Comparison of ENCODE assay signal across 9 mouse cellular contexts in genomic region chr11:94564437-94565150, GRCm38 (mm10). TPM values are rescaled to one million over a fixed set of nuclear protein-coding genes. Genes with fewer than 3 reads are reported as not detected.
DNase-seq lines count a peak whose midpoint lies in the region; ATAC-seq lines count a peak whose summit lies in the region.
"Had no signal": no experiment of that assay in that cellular context is flagged by ENCODE, and none has a peak within 500 bp of the region (broad histone marks: within the 10 kb centered on the region; RNA-seq: fewer than 3 reads in every experiment).

Chad (plus strand) TSS chr11:94565047.

- 3% methylated on average over 35 of the region's 35 CpGs for WGBS in embryonic facial prominence, embryonic 12.5 days

- H3K9me3 ChIP-seq in embryonic facial prominence, embryonic 12.5 days: no peaks in the 10 kb centered on the region

- ATAC-seq in embryonic facial prominence, embryonic 12.5 days (ENCODE audit: insufficient number of reproducible peaks, insufficient read depth, low FRiP score, low TSS enrichment): no peak
- no peak for ATAC-seq in erythroblast, adult 5-6 weeks (replicated peaks; ENCODE audit: low FRiP score, poor library complexity, severe bottlenecking)
- ATAC-seq: Patski had no signal

- H3K9ac ChIP-seq in embryonic facial prominence, embryonic 12.5 days: peak within 1 kb of the TSS; percentile 27; the same call in 1 of the 2 replicates

- H3K4me3 ChIP-seq in embryonic facial prominence, embryonic 12.5 days: peak within 1 kb of the TSS; percentile 27

- H3K4me1 ChIP-seq in embryonic facial prominence, embryonic 12.5 days: peaks cover 16% of the 10 kb centered on the region

- H3K27ac ChIP-seq in embryonic facial prominence, embryonic 12.5 days: no peak within 1 kb of the TSS

- intact Hi-C loops in heart, postnatal 10 days (cut with DNase I): no loop called here

- H3K4me2 ChIP-seq in embryonic facial prominence, embryonic 12.5 days (replicated peaks): peak within 1 kb of the TSS; percentile 42

- H3K36me3 ChIP-seq in embryonic facial prominence, embryonic 12.5 days: peaks cover 9% of the 10 kb centered on the region

- peaks cover 32% of the 10 kb centered on the region for H3K27me3 ChIP-seq in embryonic facial prominence, embryonic 12.5 days
- H3K27me3 ChIP-seq: Patski had no signal

- DNase-seq in ovary, postnatal 36 days (ENCODE audit: low spot score): peak; percentile 59
- DNase-seq in ovary, adult 18-20 months (ENCODE audit: low spot score): no peak
- DNase-seq in heart, postnatal 10 days: peak; percentile 51 to 69
- peak; percentile 69 for DNase-seq in kidney, postnatal 14 days
- peak; percentile 78 to 81 for DNase-seq in lung, postnatal 4 days
- DNase-seq in spleen, postnatal 10 days (ENCODE audit: low spot score in 2 of 2): peak; percentile 27 to 65

RNA-seq across cellular contexts. Expression of gene Chad, which starts in this region (rescaled TPM):
- polyA plus RNA-seq in embryonic facial prominence, embryonic 12.5 days (2016; fragmentation: Nextera tagmentation; extraction: Ambion mirVana): 2.0 and 3.6 TPM in 2 replicates
- total RNA-seq in heart, postnatal 10 days (2021): under 1 TPM; 0.74 TPM
- total RNA-seq in erythroblast, adult 5-6 weeks (2015; ENCODE audit: low replicate concordance): not detected in 2 replicates
- total RNA-seq in erythroblast, adult 5-6 weeks (2017; ENCODE audit: low replicate concordance): not detected in 2 replicates

Comparison
In these comparisons a context has a peak if more than half of its experiments do, and no peak if none do; other contexts are left out.
1. Peak in DNase-seq in heart, postnatal 10 days; RNA of the gene not detected or under 1 TPM.